Mouse (Mus musculus) B cell, adult 62 days (primary cell): ENCODE data around the gene Rwdd4a. TPM values are rescaled to one million over a fixed set of nuclear protein-coding genes. Genes with fewer than 3 reads are reported as not detected.

Source experiments
- total RNA-seq: library from RNA; stranded (reverse); gene quantifications from 4 replicates; pipeline ENCODE4 v1.2.4, GENCODE M21; 2023

Gene Rwdd4a
- 19.9 to 33.1 TPM (median 25.2 TPM) in 4 replicates for total RNA-seq

DNA sequence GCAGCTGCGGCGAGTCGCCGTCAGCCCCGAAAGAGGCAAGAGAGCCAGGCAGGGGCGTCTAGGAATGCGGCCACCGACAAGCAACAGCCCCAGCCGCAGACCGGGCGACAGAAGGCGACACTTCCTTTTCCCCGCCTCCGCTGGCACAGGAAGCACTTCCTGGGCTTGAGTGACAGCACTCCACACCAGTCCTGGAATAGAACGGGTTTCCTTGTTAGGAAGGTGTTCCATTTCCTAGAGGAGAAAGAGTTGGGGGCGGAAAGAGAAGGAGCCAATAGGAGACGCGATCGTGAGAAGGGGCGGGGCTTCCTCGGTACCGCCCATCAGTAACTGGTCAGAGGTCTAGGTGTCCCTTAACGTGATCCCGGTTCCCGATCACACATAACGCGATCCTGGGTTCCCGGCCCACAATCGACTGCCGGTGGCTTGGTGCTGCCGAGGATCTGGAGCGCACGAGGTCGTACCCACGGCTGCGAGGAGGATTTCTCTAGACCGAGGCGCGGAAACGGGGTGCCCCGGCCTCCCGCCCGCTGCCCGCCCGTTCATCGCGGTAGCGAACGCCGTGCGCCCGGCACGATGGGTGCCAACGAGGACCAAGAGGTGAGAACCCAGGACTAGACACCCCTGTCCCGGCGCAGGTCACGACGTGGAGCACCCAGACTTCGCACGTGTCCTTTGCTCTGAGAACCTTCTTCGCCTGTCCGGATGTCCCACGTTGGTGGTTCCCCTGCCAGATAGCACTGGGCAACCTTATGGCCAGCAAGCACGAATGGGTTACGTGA lies at the start of gene Rwdd4a, which contains the start of gene Trappc11:
Gene Rwdd4a, plus strand, starts transcription at position 321 of the 782 bp plus-strand sequence.
Gene Trappc11, minus strand, starts transcription at position 127 of the 782 bp plus-strand sequence.

Other genes starting within 250 kb of the Rwdd4a start
- 0.12 to 0.42 TPM (median 0.22 TPM) in 4 replicates for gene Stox2, start 87.3 kb upstream of the Rwdd4a start, total RNA-seq
- gene Trappc11, start 194 bp upstream of the Rwdd4a start, total RNA-seq, result 32.3 to 41.0 TPM (median 36.5 TPM) in 4 replicates
- gene Ing2, start 141.9 kb downstream of the Rwdd4a start, total RNA-seq, result 30.3 to 36.7 TPM (median 33.0 TPM) in 4 replicates
- 28.4 to 37.8 TPM (median 30.4 TPM) in 4 replicates for gene Cdkn2aip, start 180.3 kb downstream of the Rwdd4a start, total RNA-seq